Mouse (Mus musculus): ENCODE data around the gene Kcnc2. TPM values are rescaled to one million over a fixed set of nuclear protein-coding genes. Genes with fewer than 3 reads are reported as not detected.

Kcnc2 gene
- polyA plus RNA-seq, 1 experiment: 50.3 TPM

Other genes with a start within 250 kb of the Kcnc2 start
- gene Glipr1l1, start 210.9 kb upstream of the Kcnc2 start, polyA plus RNA-seq (2012; rRNA removed): not detected in 2 replicates
- not detected in 2 replicates for gene Glipr1l2, start 187.8 kb upstream of the Kcnc2 start, polyA plus RNA-seq (2012; rRNA removed)
- 0.17 TPM in 1 of 2 replicates, not detected in the other for gene Glipr1l3, start 110.8 kb upstream of the Kcnc2 start, polyA plus RNA-seq (2012; rRNA removed)
- gene Caps2, start 107.5 kb upstream of the Kcnc2 start, polyA plus RNA-seq (2012; rRNA removed): 0.25 and 0.46 TPM in 2 replicates